Mouse (Mus musculus) lung, postnatal 14 days (tissue): Measurements from ENCODE around the gene A630076J17Rik.

Source experiments
- DNase-seq: peaks from one replicate; pipeline ENCODE4 v3.0.0; 2021

Gene A630076J17Rik

GRCm38 (mm10) chr3:107230527-107230926 lies at the start of gene A630076J17Rik:
TSS of gene A630076J17Rik (plus strand) at chr3:107230614.
- no peak for DNase-seq

GRCm38 (mm10) chr3:107180860-107181259 lies 49.6 kb upstream of the A630076J17Rik start:
- DNase-seq = no peak

- no peak for DNase-seq
These were observed 47.7 kb upstream of the A630076J17Rik start, which contains the start of gene Kcna10 for GRCm38 (mm10) chr3:107182756-107183155. TSS of gene Kcna10 (plus strand) at chr3:107183056.

GRCm38 (mm10) chr3:107183178-107183577 lies 47.2 kb upstream of the A630076J17Rik start:
- DNase-seq = peak; percentile 15

- no peak for DNase-seq
These were observed 44.8 kb upstream of the A630076J17Rik start for GRCm38 (mm10) chr3:107185597-107185996.

GRCm38 (mm10) chr3:107187022-107187421 lies 43.4 kb upstream of the A630076J17Rik start:
- DNase-seq = no peak

- peak; percentile 27 for DNase-seq
These were observed 42.1 kb upstream of the A630076J17Rik start for GRCm38 (mm10) chr3:107188226-107188899.

GRCm38 (mm10) chr3:107201310-107202180 lies 28.9 kb upstream of the A630076J17Rik start:
- DNase-seq = no peak

- DNase-seq = no peak
These were observed 26.0 kb upstream of the A630076J17Rik start for GRCm38 (mm10) chr3:107204413-107204812.

GRCm38 (mm10) chr3:107205170-107205569 lies 25.2 kb upstream of the A630076J17Rik start:
- no peak for DNase-seq

GRCm38 (mm10) chr3:107205994-107206393 lies 24.4 kb upstream of the A630076J17Rik start:
- DNase-seq = peak; percentile 84

- DNase-seq = no peak
These were observed 23.8 kb upstream of the A630076J17Rik start for GRCm38 (mm10) chr3:107206490-107207150.

- DNase-seq = peak; percentile 2
These were observed 22.7 kb upstream of the A630076J17Rik start for GRCm38 (mm10) chr3:107207625-107208253.

- no peak for DNase-seq
These were observed 15.8 kb upstream of the A630076J17Rik start for GRCm38 (mm10) chr3:107214606-107215005.

GRCm38 (mm10) chr3:107216400-107217100 lies 13.9 kb upstream of the A630076J17Rik start:
- no peak for DNase-seq

- no peak for DNase-seq
These were observed 13.3 kb upstream of the A630076J17Rik start for GRCm38 (mm10) chr3:107217101-107217480.

GRCm38 (mm10) chr3:107218572-107218971 lies 11.8 kb upstream of the A630076J17Rik start:
- DNase-seq = no peak

GRCm38 (mm10) chr3:107221608-107222007 lies 8.8 kb upstream of the A630076J17Rik start, which contains the start of gene Cym:
TSS of gene Cym (minus strand) at chr3:107221732.
- no peak for DNase-seq

- no peak for DNase-seq
These were observed 7.2 kb upstream of the A630076J17Rik start for GRCm38 (mm10) chr3:107223230-107223629.

GRCm38 (mm10) chr3:107225820-107226219 lies 4.6 kb upstream of the A630076J17Rik start:
- DNase-seq = no peak

- DNase-seq = no peak
These were observed 1.2 kb upstream of the A630076J17Rik start for GRCm38 (mm10) chr3:107229221-107229620.

- DNase-seq = no peak
These were observed 592 bp upstream of the A630076J17Rik start for GRCm38 (mm10) chr3:107229822-107230221.
